Mouse (Mus musculus) hindbrain, embryonic 16.5 days (tissue): ENCODE results near the gene Tcea2. TPM values are rescaled to one million over a fixed set of nuclear protein-coding genes. Genes with fewer than 3 reads are reported as not detected.

Experiments
- ATAC-seq: fragments of 200-750 bp; cut with Nextera tagmentation; 2 replicates; pipeline ENCODE4 v1.8.0; 2017; ENCODE audit warnings: moderate TSS enrichment, moderate library complexity
- H3K27ac ChIP-seq: fragments of 300-500 bp; sonication (generic); 2 replicates; pipeline ENCODE4 v1.5.1; 2014; ENCODE audit warnings: low read depth, mild to moderate bottlenecking, control low read depth, low read length, moderate library complexity
- H3K27me3 ChIP-seq: fragments of 300-500 bp; sonication (generic); replicated peaks from 2 replicates; pipeline ENCODE4 v1.6.1; 2014; ENCODE audit warnings: low read length; ENCODE audit not compliant: control insufficient read depth, insufficient read depth
- H3K36me3 ChIP-seq: fragments of 300-500 bp; sonication (generic); 2 replicates; pipeline ENCODE4 v1.6.1; 2014; ENCODE audit warnings: mild to moderate bottlenecking, low read length, moderate library complexity, mixed read lengths; ENCODE audit not compliant: control insufficient read depth, insufficient read depth
- H3K4me1 ChIP-seq: fragments of 300-500 bp; sonication (generic); 2 replicates; pipeline ENCODE4 v1.6.1; 2014; ENCODE audit warnings: low read depth, low read length; ENCODE audit not compliant: control insufficient read depth, insufficient read depth
- H3K4me2 ChIP-seq: fragments of 300-500 bp; sonication (generic); 2 replicates; pipeline ENCODE4 v1.6.1; 2014; ENCODE audit warnings: mild to moderate bottlenecking, low read length, control low read depth, moderate library complexity
- H3K4me3 ChIP-seq: fragments of 300-500 bp; sonication (generic); 2 replicates; pipeline ENCODE4 v1.5.1; 2014; ENCODE audit warnings: mild to moderate bottlenecking, low read length, control low read depth, moderate library complexity
- H3K9ac ChIP-seq: fragments of 300-500 bp; sonication (generic); 2 replicates; pipeline ENCODE4 v1.6.1; 2014; ENCODE audit warnings: low read depth, mild to moderate bottlenecking, control low read depth, low read length, moderate library complexity
- H3K9me3 ChIP-seq: fragments of 300-500 bp; sonication (generic); 2 replicates; pipeline ENCODE4 v1.6.1; 2014; ENCODE audit warnings: mild to moderate bottlenecking, low read length, moderate library complexity; ENCODE audit not compliant: control insufficient read depth
- WGBS: fragments of 180-500 bp; shearing (Covaris S2); extraction: QIAGEN DNeasy Blood & Tissue Kit; methylation state at CpG from one replicate; pipeline ENCODE4 v1.1.7; 2014; 5-methylcytosine and 5-hydroxymethylcytosine counted together
- polyA plus RNA-seq: library from polyadenylated mRNA; unstranded; fragments of >200 nt; fragmentation: Nextera tagmentation; extraction: Ambion mirVana; gene quantifications from 2 replicates; pipeline ENCODE4 v1.2.1, GENCODE M21; 2015

Tcea2 gene
- polyA plus RNA-seq, 1 experiment from 2014 or later, result 47.7 TPM

DNA sequence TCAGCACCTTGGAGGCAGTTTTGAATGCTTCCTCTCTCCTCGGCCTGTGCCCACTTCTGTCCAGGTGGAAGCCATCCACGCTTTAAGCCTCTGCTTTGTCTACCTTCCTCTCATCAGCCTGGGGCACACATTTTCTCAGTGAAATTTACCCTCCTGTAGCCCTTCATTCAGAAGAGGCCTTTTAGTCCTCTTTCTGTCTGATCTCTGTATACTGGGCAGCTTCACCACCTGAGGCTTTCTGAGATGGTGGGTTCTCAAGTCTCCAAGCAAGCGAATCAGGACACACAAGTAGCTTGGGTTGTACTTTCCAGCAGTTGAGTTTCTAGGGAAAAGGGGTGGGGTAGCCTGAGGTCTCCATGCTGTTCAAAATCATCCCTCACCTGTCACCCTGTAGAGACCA lies 12.2 kb downstream of the Tcea2 start:
- ATAC-seq, result no peak
- peak overlapping the region; percentile 60; the same call in 1 of the 2 replicates for H3K4me3 ChIP-seq

DNA sequence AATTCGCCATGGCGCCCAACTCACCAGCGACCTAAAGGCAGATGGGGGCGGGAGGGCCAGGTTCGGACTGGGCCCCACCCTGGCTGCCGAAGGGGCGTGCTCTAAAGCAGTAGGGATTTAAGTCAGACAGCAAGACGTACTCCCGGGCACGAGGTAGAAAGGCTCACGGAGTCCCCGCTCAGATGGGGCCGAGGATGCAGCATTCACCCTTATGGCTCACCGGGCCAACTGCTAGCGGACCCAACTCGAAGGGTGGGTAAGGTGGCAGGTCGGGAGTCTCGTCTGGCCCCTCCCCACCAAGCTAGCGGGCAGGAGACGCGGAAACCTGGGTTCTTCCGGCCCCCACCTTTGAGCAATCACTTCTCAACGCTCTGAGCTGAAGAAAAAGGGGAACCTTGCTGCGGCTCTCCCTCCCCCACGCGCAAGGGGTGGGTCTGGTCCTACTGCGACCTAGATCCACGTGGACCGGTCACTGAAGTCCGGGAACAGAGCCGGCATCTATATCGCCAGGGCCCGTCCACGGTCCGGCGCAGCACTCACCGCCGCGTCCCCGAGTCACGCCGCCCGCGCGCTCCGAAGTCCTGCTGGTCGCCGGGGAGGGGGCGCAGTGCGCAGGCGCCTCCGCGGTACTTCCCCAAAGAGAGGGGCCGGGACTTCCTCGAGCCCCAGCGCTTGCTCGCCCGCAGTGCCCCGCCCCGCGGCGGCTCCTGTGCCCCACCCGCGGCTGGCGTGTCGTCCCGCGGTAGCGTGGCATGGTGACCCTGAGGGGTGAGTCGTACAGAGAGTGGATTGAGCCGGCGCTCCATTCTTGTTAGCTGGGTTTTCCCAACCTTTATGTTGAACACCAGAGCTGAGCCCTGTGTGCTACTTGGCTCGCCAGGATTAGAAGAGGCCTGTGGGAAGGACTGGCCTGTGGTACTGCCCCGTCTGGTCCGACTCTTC lies 13.5 kb downstream of the Tcea2 start, which contains the start of gene Rgs19:
Rgs19 (minus strand) TSS at position 639 of the 942 bp plus-strand sequence.
- Histone ChIP-seq H3K9me3 (no peaks in the 10 kb centered on the region), H3K27me3 (no peaks in the 10 kb centered on the region), H3K4me1 (peaks cover 15% of the 10 kb centered on the region), H3K9ac (peak within 1 kb of the TSS; percentile 85), H3K4me2 (peak within 1 kb of the TSS; percentile 97), H3K4me3 (peak within 1 kb of the TSS; percentile 60), H3K27ac (peak within 1 kb of the TSS; percentile 80), H3K36me3 (peaks cover 4% of the 10 kb centered on the region; the same call in 1 of the 2 replicates)
- WGBS, result under 1% methylated on average over 72 of the region's 75 CpGs
- peak; percentile 91 for ATAC-seq

More for the DNA sequence above, 12.2 kb downstream of the Tcea2 start:
- 89% methylated on average over 3 of the region's 3 CpGs for WGBS
- peaks cover 15% of the 10 kb centered on the region for H3K4me1 ChIP-seq
- no peaks in the 10 kb centered on the region for H3K27me3 ChIP-seq
- H3K27ac ChIP-seq, result no peak overlapping the region
- H3K4me2 ChIP-seq, result peak overlapping the region; percentile 97
- H3K36me3 ChIP-seq, result peaks cover 9% of the 10 kb centered on the region; the same call in 1 of the 2 replicates
- H3K9me3 ChIP-seq, result no peaks in the 10 kb centered on the region
- H3K9ac ChIP-seq, result no peak overlapping the region

DNA sequence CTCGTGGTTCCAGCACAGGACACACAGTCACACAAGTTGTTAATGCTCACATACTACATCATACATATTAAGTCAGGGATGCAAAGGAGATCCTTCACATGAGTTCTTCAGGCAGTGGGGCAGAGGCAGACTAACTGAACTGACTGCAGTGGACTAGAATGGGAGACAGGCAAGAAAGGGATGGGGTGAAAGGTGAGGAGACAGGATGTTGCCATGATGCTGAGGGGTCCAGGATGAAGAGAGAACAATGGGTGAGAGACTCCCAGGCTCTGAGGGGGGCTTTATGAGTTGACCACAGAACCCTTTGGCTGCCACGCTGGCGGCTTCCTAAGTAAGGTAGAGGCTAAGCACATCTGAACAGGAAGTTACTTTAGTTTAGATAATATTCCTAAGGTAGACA lies 14.5 kb downstream of the Tcea2 start:
- Histone ChIP-seq H3K4me2 (peak overlapping the region; percentile 97), H3K4me3 (no peak overlapping the region; the same call in 1 of the 2 replicates)

DNA sequence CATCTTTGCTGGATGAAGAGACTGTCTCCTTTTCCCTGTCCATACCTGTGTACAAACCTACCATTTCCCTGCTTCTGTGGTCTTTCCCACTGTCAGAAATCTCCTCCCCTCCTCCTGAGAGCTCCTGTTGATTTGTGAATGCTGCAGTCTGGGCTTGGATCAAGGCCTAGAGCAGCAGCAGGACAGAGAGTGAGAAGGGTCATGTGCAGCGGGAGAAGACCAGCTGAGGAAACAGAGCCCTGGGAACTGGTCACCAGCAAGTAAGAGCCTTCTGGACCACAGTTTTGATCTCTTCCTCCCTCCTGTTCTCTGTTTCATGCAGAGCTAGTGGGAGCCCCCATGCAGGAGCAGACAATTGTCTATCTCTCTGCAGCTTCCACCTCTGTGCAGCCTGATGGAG lies 15.7 kb downstream of the Tcea2 start:
- no peaks in the 10 kb centered on the region for H3K9me3 ChIP-seq
- H3K4me1 ChIP-seq, result peaks cover 15% of the 10 kb centered on the region
- H3K27me3 ChIP-seq, result no peaks in the 10 kb centered on the region
- H3K27ac ChIP-seq, result no peak overlapping the region
- no peak overlapping the region; the same call in 1 of the 2 replicates for H3K9ac ChIP-seq
- no peaks in the 10 kb centered on the region for H3K36me3 ChIP-seq
- no peak for ATAC-seq
- H3K4me3 ChIP-seq, result no peak overlapping the region
- 70% methylated on average over 1 of the region's 1 CpGs for WGBS
- no peak overlapping the region for H3K4me2 ChIP-seq

More for the DNA sequence above, 14.5 kb downstream of the Tcea2 start:
- Histone ChIP-seq H3K27me3 (no peaks in the 10 kb centered on the region), H3K4me1 (peaks cover 15% of the 10 kb centered on the region), H3K9me3 (no peaks in the 10 kb centered on the region), H3K9ac (no peak overlapping the region), H3K36me3 (no peaks in the 10 kb centered on the region), H3K27ac (no peak overlapping the region; the same call in 1 of the 2 replicates)
- WGBS, result 86% methylated on average over 3 of the region's 3 CpGs
- ATAC-seq, result no peak

DNA sequence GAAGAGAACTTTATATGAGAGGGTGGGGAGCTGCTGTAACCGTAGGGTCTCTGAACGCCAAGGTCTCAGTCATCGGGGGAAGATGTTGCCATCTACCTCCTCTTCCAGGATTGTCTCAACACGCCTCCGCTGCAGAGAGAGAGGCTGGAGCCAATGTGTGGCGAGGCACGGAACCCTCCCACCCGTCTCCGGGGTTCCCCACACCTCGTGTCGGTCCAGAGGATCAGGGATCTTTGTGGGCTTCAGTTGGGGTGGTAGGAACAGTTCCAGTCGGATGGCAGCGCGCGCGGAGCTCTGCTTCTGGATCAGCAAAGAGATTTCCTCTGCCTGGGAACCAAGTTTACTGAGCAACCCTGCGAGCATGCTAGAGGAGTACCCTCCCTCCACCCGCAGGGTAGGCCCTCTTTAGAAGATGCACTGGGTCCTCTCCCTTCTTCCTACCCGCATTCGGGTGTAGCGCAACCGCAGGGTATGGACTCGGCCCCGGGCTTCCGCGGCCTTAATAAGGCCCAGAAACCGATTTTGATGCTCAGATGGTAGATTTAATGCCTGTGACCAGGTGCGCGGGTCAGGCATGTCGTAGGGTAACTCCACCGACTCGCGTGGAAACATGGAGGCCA lies 16.8 kb downstream of the Tcea2 start:
- Histone ChIP-seq H3K36me3 (no peaks in the 10 kb centered on the region), H3K4me2 (no peak overlapping the region), H3K27ac (no peak overlapping the region), H3K27me3 (no peaks in the 10 kb centered on the region), H3K9me3 (no peaks in the 10 kb centered on the region), H3K4me1 (peaks cover 11% of the 10 kb centered on the region), H3K4me3 (no peak overlapping the region), H3K9ac (no peak overlapping the region)
- 76% methylated on average over 33 of the region's 33 CpGs for WGBS
- ATAC-seq, result no peak

DNA sequence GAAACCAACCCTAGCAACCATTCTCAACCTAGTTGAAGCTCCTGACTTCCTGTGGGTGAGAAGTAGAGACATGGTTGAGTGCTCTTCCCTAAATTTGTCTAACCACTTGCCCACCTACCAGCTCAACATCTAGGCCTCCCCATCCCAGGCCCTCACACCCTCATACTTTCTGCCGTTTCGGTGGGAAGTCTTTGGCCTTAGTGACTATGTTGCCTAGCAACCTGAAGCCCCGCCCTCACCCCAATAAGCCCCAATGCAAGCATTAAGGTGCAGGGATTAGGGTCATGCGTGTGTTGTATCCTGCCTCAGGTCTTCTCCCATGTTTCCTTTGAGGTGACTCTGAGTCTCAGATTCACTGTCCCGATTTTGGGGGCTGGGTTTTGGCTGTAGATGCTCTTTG lies 18.1 kb downstream of the Tcea2 start, which contains the start of gene Lkaaear1:
Lkaaear1 (minus strand) TSS at position 202 of the 400 bp plus-strand sequence.
- Histone ChIP-seq H3K27ac (no peak within 1 kb of the TSS), H3K27me3 (no peaks in the 10 kb centered on the region), H3K4me1 (peaks cover 4% of the 10 kb centered on the region), H3K9ac (no peak within 1 kb of the TSS), H3K36me3 (no peaks in the 10 kb centered on the region), H3K9me3 (no peaks in the 10 kb centered on the region), H3K4me3 (no peak within 1 kb of the TSS), H3K4me2 (no peak within 1 kb of the TSS)
- ATAC-seq, result no peak
- WGBS, result 50% methylated on average over 5 of the region's 5 CpGs

DNA sequence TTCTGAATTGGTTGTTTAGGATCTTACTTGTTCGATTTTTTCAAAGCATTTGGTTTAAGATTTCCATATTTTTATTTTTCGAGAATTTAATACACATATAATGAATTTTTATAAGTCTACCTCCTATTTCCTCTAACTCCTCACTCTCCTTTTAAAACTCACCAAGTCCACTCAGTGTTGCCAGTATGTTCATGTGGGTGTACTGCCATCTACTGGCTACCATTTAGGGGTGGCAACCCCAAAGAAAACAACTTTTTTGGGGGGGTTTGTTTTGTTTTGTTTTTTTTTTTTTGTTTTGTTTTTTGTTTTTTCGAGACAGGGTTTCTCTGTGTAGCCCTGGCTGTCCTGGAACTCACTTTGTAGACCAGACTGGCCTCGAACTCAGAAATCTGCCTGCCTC lies 26.6 kb downstream of the Tcea2 start:
- H3K27ac ChIP-seq, result no peak overlapping the region
- WGBS, result 34% methylated on average over 4 of the region's 4 CpGs
- no peak overlapping the region for H3K4me2 ChIP-seq
- no peaks in the 10 kb centered on the region for H3K27me3 ChIP-seq
- no peak overlapping the region for H3K4me3 ChIP-seq
- no peak for ATAC-seq
- no peaks in the 10 kb centered on the region for H3K36me3 ChIP-seq
- H3K9ac ChIP-seq, result no peak overlapping the region
- H3K9me3 ChIP-seq, result no peaks in the 10 kb centered on the region
- no peaks in the 10 kb centered on the region for H3K4me1 ChIP-seq

DNA sequence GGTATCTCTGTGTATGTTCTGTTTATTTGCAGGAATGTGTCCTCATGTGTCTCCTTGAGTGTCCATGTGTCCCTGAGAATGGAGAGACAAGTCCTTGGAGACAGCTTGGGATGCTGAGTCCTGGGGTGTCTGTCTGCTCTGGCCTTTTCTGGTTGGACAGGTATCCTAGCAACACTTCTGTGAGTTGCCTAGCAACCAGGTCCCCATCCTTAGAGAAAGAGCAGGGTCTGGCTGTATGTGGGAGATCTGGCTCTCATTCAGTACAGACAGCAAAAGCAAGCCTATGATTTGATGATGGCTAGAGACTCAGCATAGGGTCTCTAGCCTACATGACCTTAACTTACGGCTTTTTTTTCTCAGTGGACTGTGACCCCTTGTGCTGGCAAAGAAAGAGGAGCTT lies 33.6 kb downstream of the Tcea2 start:
- H3K27me3 ChIP-seq, result no peaks in the 10 kb centered on the region
- H3K9me3 ChIP-seq, result no peaks in the 10 kb centered on the region
- H3K4me2 ChIP-seq, result peak overlapping the region; percentile 57
- peak; percentile 85 for ATAC-seq
- H3K9ac ChIP-seq, result no peak overlapping the region; the same call in 1 of the 2 replicates
- 16% methylated on average over 1 of the region's 1 CpGs for WGBS
- no peak overlapping the region for H3K4me3 ChIP-seq
- 0 out of 2 replicates have a peak, but pooled peaks cover under 1% of the 10 kb centered on the region for H3K36me3 ChIP-seq
- H3K27ac ChIP-seq, result peak overlapping the region; percentile 79
- peaks cover 24% of the 10 kb centered on the region for H3K4me1 ChIP-seq

DNA sequence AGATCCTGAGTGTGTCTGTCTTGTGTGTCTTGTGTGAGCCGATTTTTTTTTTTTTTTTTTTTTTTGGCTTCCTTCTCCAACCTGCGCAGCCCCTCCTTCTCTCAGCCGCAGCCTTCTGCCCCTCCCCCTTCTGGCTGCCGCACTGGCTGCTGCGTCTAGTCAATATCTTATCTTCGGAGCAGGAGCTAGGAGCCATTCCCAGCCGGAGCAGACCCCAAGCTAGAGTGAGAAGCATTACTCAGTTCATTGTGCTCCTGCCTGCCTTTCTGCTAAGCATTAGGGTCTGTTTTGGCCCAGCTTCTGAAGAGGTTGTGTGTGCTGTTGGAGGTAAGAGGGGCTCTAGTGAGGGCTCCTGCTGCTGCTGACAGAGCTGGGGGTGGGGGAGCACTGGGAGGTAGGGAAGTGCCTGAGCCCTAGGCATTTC lies 34.8 kb downstream of the Tcea2 start, which contains the start of gene Oprl1:
Oprl1 (plus strand) TSS at position 114 of the 424 bp plus-strand sequence.
- 5% methylated on average over 7 of the region's 7 CpGs for WGBS
- peak; percentile 77 for ATAC-seq
- Histone ChIP-seq H3K27me3 (no peaks in the 10 kb centered on the region), H3K4me3 (peak within 1 kb of the TSS; percentile 42), H3K4me2 (peak within 1 kb of the TSS; percentile 57), H3K36me3 (0 out of 2 replicates have a peak, but pooled peaks cover 3% of the 10 kb centered on the region), H3K4me1 (peaks cover 24% of the 10 kb centered on the region), H3K9me3 (no peaks in the 10 kb centered on the region), H3K9ac (peak within 1 kb of the TSS; percentile 61), H3K27ac (peak within 1 kb of the TSS; percentile 79)
